Mouse (Mus musculus) R1 (cell line): Measurements from ENCODE around the gene Cct5.
A peak's percentile ranks its signal among the peaks of the same experiment; 100 is the strongest.

ENCODE experiments used
- DNase-seq: peaks from one replicate; pipeline ENCODE4 v3.0.0-alpha.2; 2018; ENCODE audit warnings: low read depth, low spot score

Cct5 gene

DNA sequence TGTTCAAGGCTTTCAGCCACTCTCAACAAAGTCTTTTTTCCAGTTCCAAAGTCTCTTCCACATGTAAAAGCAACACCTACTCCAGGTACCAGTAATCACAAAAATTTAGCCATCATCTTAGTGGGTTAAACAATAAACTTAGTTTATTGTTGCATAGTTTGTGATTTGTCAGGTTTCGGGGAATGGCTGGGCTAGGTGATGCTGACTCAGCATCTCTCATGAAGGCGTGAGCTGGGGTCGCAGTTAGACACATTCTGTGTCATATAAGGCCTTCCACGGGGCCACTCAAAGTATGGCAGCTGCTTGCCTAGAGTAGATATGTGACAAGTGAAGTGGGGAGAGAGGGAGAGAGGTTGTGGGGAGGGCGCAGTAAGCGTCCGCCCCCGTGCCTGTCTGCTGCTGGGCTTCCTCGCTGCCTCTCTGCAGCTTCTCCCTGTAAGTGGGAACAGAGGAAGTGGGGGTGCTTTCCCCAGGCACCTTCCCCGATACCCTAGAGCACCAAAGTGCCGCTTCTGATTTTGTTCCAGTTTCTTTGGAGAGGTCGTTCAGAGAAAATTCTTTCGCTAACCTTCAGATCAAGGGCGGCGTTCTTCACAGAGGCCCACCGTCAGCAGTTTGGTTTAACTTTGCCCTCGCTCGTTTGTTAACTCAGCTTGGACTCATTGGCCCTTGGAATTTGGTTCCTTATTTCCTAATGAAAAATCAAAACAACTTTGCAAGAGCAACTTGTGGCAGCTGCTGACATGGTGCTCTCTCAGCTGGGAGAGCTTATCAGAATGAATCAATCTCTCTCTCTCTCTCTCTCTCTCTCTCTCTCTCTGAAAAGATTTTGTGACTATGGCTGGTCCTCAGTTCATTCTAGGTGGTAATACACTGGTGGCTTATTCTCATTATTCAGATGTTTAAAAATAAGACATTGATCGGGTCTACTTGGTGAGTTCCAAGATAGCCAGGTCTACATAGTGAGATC is 37.7 kb downstream of the Cct5 start:
- DNase-seq = no peak

DNA sequence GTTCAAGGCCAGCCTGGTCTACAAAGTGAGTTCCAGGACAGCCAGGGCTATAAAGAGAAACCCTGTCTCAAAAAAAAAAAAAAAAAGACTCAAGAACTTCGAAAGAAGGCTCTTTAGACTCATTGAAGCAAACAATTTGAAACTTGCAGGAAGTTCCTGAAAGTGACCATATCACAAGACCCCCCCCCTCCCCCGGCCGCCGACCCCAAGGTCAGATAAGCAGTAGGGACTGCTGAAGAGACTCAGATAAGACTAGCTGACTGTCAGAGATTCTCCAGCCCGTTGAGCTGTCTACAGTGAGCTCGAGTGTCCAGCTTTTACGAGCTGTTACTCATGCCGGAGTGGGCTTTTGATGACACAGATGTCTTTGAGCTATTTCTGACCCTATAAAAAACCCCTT is 38.8 kb downstream of the Cct5 start:
- no peak for DNase-seq

DNA sequence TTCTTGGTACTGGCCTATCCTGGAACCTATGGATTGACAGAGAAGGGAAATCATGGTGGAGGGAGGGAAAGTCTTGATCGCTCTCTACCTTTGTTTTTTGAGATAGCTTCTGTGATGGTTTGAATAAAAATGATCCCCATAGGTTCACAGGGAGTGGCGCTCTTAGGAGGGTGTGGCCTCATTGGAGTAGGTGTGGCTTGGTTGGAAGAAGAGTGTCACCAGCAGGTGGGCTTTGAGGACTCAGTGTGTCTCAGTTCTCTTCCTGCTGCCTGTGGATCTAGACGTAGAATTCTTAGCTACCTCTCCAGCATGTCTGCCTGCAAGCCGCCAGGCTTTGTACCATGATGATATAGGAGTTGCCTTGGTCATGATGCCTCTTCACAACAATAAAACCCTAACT is 39.6 kb downstream of the Cct5 start:
- peak; percentile 85 for DNase-seq

DNA sequence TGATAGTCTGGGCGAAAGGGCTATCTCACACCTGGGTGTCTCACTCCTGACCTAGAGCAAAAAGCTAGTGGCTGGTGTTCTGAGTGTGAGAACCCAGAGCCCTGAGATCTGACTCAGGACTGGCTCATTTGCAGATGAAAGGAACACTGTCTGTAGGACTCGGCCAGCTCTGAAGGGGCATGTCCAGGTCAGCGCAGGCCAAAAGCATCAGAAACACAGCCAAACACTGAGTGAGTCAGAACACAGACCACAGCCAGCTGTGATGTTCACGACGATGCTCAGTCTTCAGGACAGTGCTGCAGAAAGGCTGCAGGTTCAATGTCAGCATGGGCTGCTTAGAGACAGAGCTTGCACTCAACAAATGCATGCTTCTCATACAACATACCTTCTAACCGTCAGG is 40.2 kb downstream of the Cct5 start:
- DNase-seq = no peak

DNA sequence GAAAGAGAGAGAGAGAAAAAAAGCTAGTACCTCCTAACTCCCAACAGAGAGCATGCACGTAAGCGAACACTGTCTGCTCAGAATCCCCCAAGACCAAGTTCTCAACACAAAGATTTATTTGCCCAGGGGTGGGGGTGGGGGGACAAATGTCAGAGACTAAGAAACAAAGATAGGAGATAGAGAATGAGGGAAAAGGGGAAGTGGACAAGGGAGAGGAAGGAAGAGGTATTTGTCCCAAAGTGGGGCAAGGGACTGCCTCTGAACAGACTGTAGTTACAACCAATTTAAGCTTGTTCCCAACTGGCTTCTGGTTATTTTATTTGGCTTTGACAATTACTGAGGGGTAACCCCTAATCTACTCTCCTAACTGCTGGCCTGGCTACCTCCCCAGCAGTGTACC is 46.7 kb downstream of the Cct5 start:
- no peak for DNase-seq

DNA sequence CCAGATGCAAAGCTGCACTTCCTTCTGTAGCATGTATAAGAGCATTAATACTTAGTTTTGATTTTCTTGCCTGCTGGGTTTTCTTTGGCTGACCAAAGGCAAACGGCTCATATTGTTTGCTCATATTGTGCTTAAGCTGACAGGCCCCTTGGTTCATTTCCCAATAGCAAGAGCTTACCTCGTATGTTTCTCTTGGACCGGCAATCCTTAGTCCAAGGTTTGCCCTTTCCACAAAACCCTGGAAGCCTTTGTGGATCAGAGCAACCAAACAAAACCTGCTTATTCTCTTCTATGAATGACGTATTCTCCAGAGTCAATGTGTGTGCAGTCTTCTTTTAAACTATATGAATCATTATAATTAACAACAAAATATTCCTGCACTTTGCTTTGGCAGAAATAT is 51.2 kb downstream of the Cct5 start:
- no peak for DNase-seq

DNA sequence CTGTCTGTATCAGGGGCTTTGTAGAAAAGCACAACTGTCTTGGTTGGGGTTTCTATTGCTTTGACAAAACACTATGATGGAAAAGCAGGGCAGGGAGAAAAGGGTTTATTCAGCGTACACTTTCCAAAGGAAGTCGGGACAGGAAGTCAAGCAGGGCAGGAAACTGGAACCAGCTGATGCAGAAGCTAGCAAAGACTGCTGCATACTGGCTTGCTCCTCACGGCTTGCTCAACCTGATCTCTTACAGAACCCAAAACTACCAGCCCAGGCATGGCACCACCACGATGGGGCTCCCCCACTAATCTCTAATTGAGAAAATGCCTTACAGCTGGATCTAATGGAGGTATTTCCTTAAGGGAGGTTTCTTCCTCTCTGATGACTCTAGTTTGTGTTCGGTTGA is 54.2 kb downstream of the Cct5 start:
- DNase-seq = no peak

DNA sequence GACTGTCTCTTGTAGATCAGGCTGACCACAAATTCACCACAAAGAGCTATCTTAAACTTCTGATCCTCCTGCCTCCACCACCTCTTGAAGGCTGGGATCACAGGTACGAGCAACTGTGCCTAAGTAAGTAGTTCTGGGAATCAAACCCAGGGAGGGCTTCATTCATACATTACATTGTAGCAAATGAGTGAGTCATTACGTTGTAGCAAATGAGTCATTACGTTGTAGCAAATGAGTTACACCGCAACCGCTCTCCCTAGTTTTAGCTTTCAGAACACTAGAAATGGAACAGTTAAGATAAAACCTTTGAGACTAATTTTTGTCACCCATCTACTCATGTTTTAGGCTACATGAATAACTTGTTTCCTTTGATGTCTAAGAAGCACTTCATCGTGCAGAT is 55.3 kb downstream of the Cct5 start:
- no peak for DNase-seq

DNA sequence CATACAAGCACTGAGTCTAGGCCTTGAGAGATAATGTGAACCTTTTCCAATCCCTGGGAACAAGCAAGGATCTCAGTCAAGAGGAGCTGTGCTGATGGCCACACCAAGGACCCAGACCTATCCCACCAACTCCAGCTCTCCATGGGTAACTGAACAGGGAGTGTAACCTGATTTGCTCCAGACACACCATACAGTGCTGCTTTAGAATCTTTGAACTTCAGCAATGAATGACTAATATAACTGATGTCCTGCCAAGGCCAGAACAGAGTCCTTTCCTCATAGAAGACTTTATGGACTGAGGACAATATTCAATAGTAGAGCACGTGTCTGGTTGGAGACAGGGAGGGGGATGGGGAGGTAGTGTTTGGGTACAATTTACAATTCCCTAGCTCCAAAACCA is 56.5 kb downstream of the Cct5 start:
- DNase-seq = no peak

DNA sequence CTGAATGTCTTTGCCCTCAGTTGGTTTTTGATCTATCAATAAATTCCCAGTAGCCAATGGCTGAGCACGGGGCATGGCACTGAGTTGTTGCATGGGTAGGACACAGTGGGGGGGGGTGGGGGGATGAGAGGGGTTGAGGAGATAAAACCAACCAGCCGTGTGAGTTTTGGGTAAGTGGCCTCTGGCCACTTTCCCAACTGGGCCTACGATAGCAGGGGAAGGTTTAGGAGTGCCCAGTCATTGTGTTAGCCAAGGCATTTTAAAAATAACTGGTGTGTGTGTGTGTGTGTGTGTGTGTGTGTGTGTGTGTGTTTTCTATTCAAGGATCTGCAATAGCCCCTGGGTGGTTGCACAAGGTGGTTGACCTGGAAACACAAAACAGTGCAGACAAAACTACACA is 58.4 kb downstream of the Cct5 start:
- DNase-seq = no peak

DNA sequence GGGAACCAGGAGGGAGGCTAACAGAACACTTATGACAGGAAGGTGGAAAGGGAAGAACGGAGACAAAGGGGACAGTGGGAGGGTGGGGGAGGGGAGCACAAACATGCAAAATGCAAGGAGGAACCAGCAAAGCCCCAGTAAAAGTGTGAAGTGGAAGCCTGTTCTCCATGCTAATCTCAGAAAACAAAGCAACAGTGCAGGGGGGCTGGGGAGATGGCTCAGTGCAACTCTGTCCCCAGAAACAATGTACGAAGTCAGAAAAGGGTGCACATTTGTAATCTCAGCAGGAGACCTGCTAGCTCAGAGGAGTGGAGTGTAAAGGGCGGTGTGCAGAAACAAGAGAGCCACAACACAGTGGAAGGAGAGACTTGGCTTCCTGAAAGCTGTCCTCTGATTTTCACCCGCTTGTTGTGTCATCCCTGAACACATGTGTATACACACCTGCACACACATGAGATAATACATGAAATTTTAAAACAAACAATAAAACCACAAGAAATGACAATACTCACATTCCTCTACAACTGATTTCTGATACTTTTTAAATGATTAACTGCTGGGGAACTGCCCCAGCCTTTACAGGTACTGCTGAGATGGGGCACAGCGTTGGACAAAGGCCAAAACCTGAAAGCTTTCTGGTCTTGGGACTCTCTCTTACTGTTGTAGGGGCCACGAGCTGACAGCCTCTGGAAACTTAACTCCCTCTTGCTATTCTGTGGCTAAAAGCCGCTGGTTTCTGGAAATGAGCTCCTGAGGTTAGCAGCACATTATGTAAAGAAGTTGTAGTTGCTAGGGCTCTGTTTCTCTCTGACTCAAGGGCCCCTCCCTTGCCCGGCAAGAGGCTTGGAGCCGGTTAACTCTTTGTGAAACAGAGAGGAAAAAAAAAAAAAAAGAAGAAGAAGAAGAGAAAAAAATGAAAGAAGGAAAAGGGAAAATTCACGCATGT is 59.3 kb downstream of the Cct5 start:
- DNase-seq = peak; percentile 93
